Comparison of ENCODE assay signal across 8 mouse cellular contexts in genomic region chr10:128746972-128747645, GRCm38 (mm10). TPM values are rescaled to one million over a fixed set of nuclear protein-coding genes. Genes with fewer than 3 reads are reported as not detected.
DNase-seq lines count a peak whose midpoint lies in the region; ATAC-seq and TF ChIP-seq lines count a peak whose summit lies in the region.

No protein-coding gene starts in this region.

- H3K4me1 ChIP-seq in lung, embryonic 15.5 days: peaks cover 50% of the 10 kb centered on the region
- peaks cover 34% of the 10 kb centered on the region for H3K4me1 ChIP-seq in embryonic facial prominence, embryonic 15.5 days
- peaks cover 9% of the 10 kb centered on the region; the same call in 1 of the 2 replicates for H3K4me1 ChIP-seq in intestine, postnatal 0 days (replicated peaks; ENCODE audit: control insufficient read depth, insufficient read depth, low read length)
- H3K4me1 ChIP-seq in neural tube, embryonic 13.5 days (replicated peaks): peaks cover 47% of the 10 kb centered on the region

- H3K9ac ChIP-seq in lung, embryonic 15.5 days: peak overlapping the region; percentile 73
- H3K9ac ChIP-seq in embryonic facial prominence, embryonic 15.5 days: peak overlapping the region; percentile 77; the same call in 1 of the 2 replicates
- H3K9ac ChIP-seq in intestine, postnatal 0 days (ENCODE audit: low read depth, low read length): peak overlapping the region; percentile 83; the same call in 1 of the 2 replicates
- H3K9ac ChIP-seq in neural tube, embryonic 13.5 days: peak overlapping the region; percentile 90

- no peaks in the 10 kb centered on the region for H3K9me3 ChIP-seq in lung, embryonic 15.5 days
- no peaks in the 10 kb centered on the region for H3K9me3 ChIP-seq in embryonic facial prominence, embryonic 15.5 days (replicated peaks)
- H3K9me3 ChIP-seq in intestine, postnatal 0 days (ENCODE audit: control insufficient read depth): no peaks in the 10 kb centered on the region
- no peaks in the 10 kb centered on the region for H3K9me3 ChIP-seq in neural tube, embryonic 13.5 days

- ATAC-seq in lung, embryonic 15.5 days (ENCODE audit: borderline replicate concordance, extremely low read depth, low FRiP score, low TSS enrichment): no peak
- ATAC-seq in embryonic facial prominence, embryonic 15.5 days (ENCODE audit: insufficient number of reproducible peaks, low FRiP score, low TSS enrichment, low read depth): no peak
- ATAC-seq in intestine, postnatal 0 days: no peak
- no peak for ATAC-seq in neural tube, embryonic 13.5 days (ENCODE audit: low read depth)

- no peaks in the 10 kb centered on the region for H3K36me3 ChIP-seq in lung, embryonic 15.5 days
- no peaks in the 10 kb centered on the region for H3K36me3 ChIP-seq in embryonic facial prominence, embryonic 15.5 days
- no peaks in the 10 kb centered on the region for H3K36me3 ChIP-seq in intestine, postnatal 0 days (ENCODE audit: control insufficient read depth, insufficient read depth)
- no peaks in the 10 kb centered on the region for H3K36me3 ChIP-seq in neural tube, embryonic 13.5 days

- H3K27me3 ChIP-seq in lung, embryonic 15.5 days: peaks cover 4% of the 10 kb centered on the region; the same call in 1 of the 2 replicates
- no peaks in the 10 kb centered on the region for H3K27me3 ChIP-seq in embryonic facial prominence, embryonic 15.5 days
- H3K27me3 ChIP-seq in intestine, postnatal 0 days (replicated peaks; ENCODE audit: control insufficient read depth, insufficient read depth, low read length): no peaks in the 10 kb centered on the region
- H3K27me3 ChIP-seq in neural tube, embryonic 13.5 days: peaks cover 45% of the 10 kb centered on the region

- H3K4me3 ChIP-seq in lung, embryonic 15.5 days: peak overlapping the region; percentile 78
- peak overlapping the region; percentile 66 for H3K4me3 ChIP-seq in embryonic facial prominence, embryonic 15.5 days (replicated peaks)
- H3K4me3 ChIP-seq in intestine, postnatal 0 days (ENCODE audit: low read depth, low read length): peak overlapping the region; percentile 82
- H3K4me3 ChIP-seq in neural tube, embryonic 13.5 days: peak overlapping the region; percentile 66

- WGBS in lung, embryonic 15.5 days: 38% methylated on average over 9 of the region's 9 CpGs
- 31% methylated on average over 9 of the region's 9 CpGs for WGBS in embryonic facial prominence, embryonic 15.5 days
- 36% methylated on average over 9 of the region's 9 CpGs for WGBS in intestine, postnatal 0 days
- 41% methylated on average over 9 of the region's 9 CpGs for WGBS in neural tube, embryonic 13.5 days

- no peak for DNase-seq in lung, postnatal 14 days
- DNase-seq in natural killer cell, adult 2 months (ENCODE audit: low spot score in 2 of 2): no peak
- DNase-seq in ovary, postnatal 14 days (ENCODE audit: low spot score): no peak
- no peak for DNase-seq in cerebellum, adult 8-10 months

- H3K4me2 ChIP-seq in lung, embryonic 15.5 days: peak overlapping the region; percentile 74
- peak overlapping the region; percentile 84 for H3K4me2 ChIP-seq in embryonic facial prominence, embryonic 15.5 days (replicated peaks)
- H3K4me2 ChIP-seq in intestine, postnatal 0 days (replicated peaks; ENCODE audit: low read depth): peak overlapping the region; percentile 90
- H3K4me2 ChIP-seq in neural tube, embryonic 13.5 days: peak overlapping the region; percentile 96

- no peak for TF ChIP-seq CTCF in intestine, postnatal 0 days (IDR thresholded peaks at IDR 0.05; ENCODE audit: low read depth)

- H3K27ac ChIP-seq in lung, embryonic 15.5 days: peak overlapping the region; percentile 98
- H3K27ac ChIP-seq in embryonic facial prominence, embryonic 15.5 days (replicated peaks): peak overlapping the region; percentile 97
- H3K27ac ChIP-seq in intestine, postnatal 0 days (ENCODE audit: low read depth, low read length): peak overlapping the region; percentile 95
- peak overlapping the region; percentile 93 for H3K27ac ChIP-seq in neural tube, embryonic 13.5 days (replicated peaks)

RNA-seq across cellular contexts. Expression of gene Pym1, which starts 0.6 kb away (rescaled TPM):
- polyA plus RNA-seq in lung, embryonic 15.5 days (2015; fragmentation: Nextera tagmentation; extraction: Ambion mirVana): 37.9 and 39.8 TPM in 2 replicates
- 37.7 and 38.5 TPM in 2 replicates for polyA plus RNA-seq in embryonic facial prominence, embryonic 15.5 days (2015; fragmentation: Nextera tagmentation; extraction: Ambion mirVana)
- polyA plus RNA-seq in intestine, postnatal 0 days (2015; fragmentation: Nextera tagmentation; extraction: Ambion mirVana): 22.3 and 22.7 TPM in 2 replicates
- 44.1 and 46.6 TPM in 2 replicates for polyA plus RNA-seq in neural tube, embryonic 13.5 days (2015; fragmentation: Nextera tagmentation; extraction: Ambion mirVana)

RNA-seq across cellular contexts. Expression of gene Dgka, which starts 2.5 kb away (rescaled TPM):
- 9.5 and 10.5 TPM in 2 replicates for polyA plus RNA-seq in lung, embryonic 15.5 days (2015; fragmentation: Nextera tagmentation; extraction: Ambion mirVana)
- 25.6 and 26.5 TPM in 2 replicates for polyA plus RNA-seq in embryonic facial prominence, embryonic 15.5 days (2015; fragmentation: Nextera tagmentation; extraction: Ambion mirVana)
- 7.1 and 8.2 TPM in 2 replicates for polyA plus RNA-seq in intestine, postnatal 0 days (2015; fragmentation: Nextera tagmentation; extraction: Ambion mirVana)
- 7.8 and 8.2 TPM in 2 replicates for polyA plus RNA-seq in neural tube, embryonic 13.5 days (2015; fragmentation: Nextera tagmentation; extraction: Ambion mirVana)

RNA-seq across cellular contexts. Expression of gene Cdk2, which starts 42.3 kb away (rescaled TPM):
- 108 and 110 TPM in 2 replicates for polyA plus RNA-seq in lung, embryonic 15.5 days (2015; fragmentation: Nextera tagmentation; extraction: Ambion mirVana)
- polyA plus RNA-seq in embryonic facial prominence, embryonic 15.5 days (2015; fragmentation: Nextera tagmentation; extraction: Ambion mirVana): 105 TPM in 2 replicates
- polyA plus RNA-seq in intestine, postnatal 0 days (2015; fragmentation: Nextera tagmentation; extraction: Ambion mirVana): 23.3 and 24.1 TPM in 2 replicates
- polyA plus RNA-seq in neural tube, embryonic 13.5 days (2015; fragmentation: Nextera tagmentation; extraction: Ambion mirVana): 23.3 and 29.1 TPM in 2 replicates

RNA-seq across cellular contexts. Expression of gene Pmel, which starts 43.1 kb away (rescaled TPM):
- polyA plus RNA-seq in lung, embryonic 15.5 days (2015; fragmentation: Nextera tagmentation; extraction: Ambion mirVana): 1.2 and 1.3 TPM in 2 replicates
- 27.2 and 29.8 TPM in 2 replicates for polyA plus RNA-seq in embryonic facial prominence, embryonic 15.5 days (2015; fragmentation: Nextera tagmentation; extraction: Ambion mirVana)
- polyA plus RNA-seq in intestine, postnatal 0 days (2015; fragmentation: Nextera tagmentation; extraction: Ambion mirVana): 0.55 and 0.86 TPM in 2 replicates
- polyA plus RNA-seq in neural tube, embryonic 13.5 days (2015; fragmentation: Nextera tagmentation; extraction: Ambion mirVana): 0.50 and 1.0 TPM in 2 replicates

RNA-seq across cellular contexts. Expression of gene Mmp19, which starts 43.6 kb away (rescaled TPM):
- 2.9 and 4.0 TPM in 2 replicates for polyA plus RNA-seq in lung, embryonic 15.5 days (2015; fragmentation: Nextera tagmentation; extraction: Ambion mirVana)
- 2.3 and 2.6 TPM in 2 replicates for polyA plus RNA-seq in embryonic facial prominence, embryonic 15.5 days (2015; fragmentation: Nextera tagmentation; extraction: Ambion mirVana)
- 0.97 and 1.4 TPM in 2 replicates for polyA plus RNA-seq in intestine, postnatal 0 days (2015; fragmentation: Nextera tagmentation; extraction: Ambion mirVana)
- polyA plus RNA-seq in neural tube, embryonic 13.5 days (2015; fragmentation: Nextera tagmentation; extraction: Ambion mirVana): 0.59 and 0.63 TPM in 2 replicates
